Mouse (Mus musculus) C2C12 (cell line): ENCODE results near the gene Gm20458.

Source experiments
- CTCF ChIP-seq: IDR thresholded peaks from one replicate; pipeline ENCODE4 v1.5.1; 2011; ENCODE audit not compliant: control insufficient read depth, insufficient read depth, insufficient read length
- FOSL1 ChIP-seq: IDR thresholded peaks from one replicate; pipeline ENCODE4 v1.8.0; 2011; ENCODE audit warnings: mild to moderate bottlenecking, low read length; ENCODE audit not compliant: poor library complexity, insufficient read depth, severe bottlenecking
- MAX ChIP-seq: IDR thresholded peaks from one replicate; pipeline ENCODE4 v1.6.1; 2011; ENCODE audit warnings: mild to moderate bottlenecking, control low read depth
- MYOG ChIP-seq: IDR thresholded peaks from one replicate; pipeline ENCODE4 v1.6.1; 2011; ENCODE audit not compliant: control insufficient read depth, insufficient read length; ENCODE audit errors: extremely low read depth
- USF1 ChIP-seq: IDR thresholded peaks from one replicate; pipeline ENCODE4 v1.6.1; 2011; ENCODE audit warnings: low read depth, mild to moderate bottlenecking, control low read depth, moderate library complexity

DNA sequence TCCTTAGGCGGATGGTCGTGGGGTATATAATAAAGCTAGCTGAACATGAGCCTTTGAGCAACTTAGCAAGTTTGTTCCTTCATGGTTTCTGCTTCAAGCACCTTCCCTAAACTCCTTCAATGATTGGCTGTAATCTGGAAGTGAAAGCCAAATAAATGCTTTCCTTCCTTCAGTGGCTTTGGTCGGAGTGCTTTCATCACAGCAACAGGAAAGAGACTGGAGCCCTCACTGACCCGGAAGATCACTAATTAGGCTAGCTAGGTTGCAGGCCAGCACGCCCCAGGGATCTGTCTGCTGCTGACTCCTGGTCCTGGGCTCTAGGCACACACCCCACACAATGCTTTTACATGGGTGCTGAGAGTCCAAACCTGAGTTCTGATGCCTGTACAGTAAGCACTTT is 67.8 kb downstream of the Gm20458 start:
- TF ChIP-seq CTCF (no peak), USF1 (no peak), MAX (no peak), MYOG (no peak), FOSL1 (no peak)
